Mouse (Mus musculus) hindbrain, embryonic 10.5 days (tissue): Measurements from ENCODE around the gene Rnf145. TPM values are rescaled to one million over a fixed set of nuclear protein-coding genes. Genes with fewer than 3 reads are reported as not detected.
A peak's percentile ranks its signal among the peaks of the same experiment; 100 is the strongest.

Experiments used
- DNase-seq: peaks from one replicate; pipeline ENCODE4 v3.0.0-alpha.2; 2017; ENCODE audit warnings: low spot score
- H3K27ac ChIP-seq: fragments of 300-500 bp; sonication (generic); 2 replicates; pipeline ENCODE4 v1.5.1; 2016; ENCODE audit warnings: mild to moderate bottlenecking, moderate library complexity
- H3K27me3 ChIP-seq: fragments of 300-500 bp; sonication (generic); 2 replicates; pipeline ENCODE4 v1.6.1; 2016; ENCODE audit warnings: mild to moderate bottlenecking; ENCODE audit not compliant: poor library complexity, insufficient read depth, severe bottlenecking
- H3K36me3 ChIP-seq: fragments of 300-500 bp; sonication (generic); 2 replicates; pipeline ENCODE4 v1.6.1; 2016; ENCODE audit warnings: mild to moderate bottlenecking, moderate library complexity
- H3K4me1 ChIP-seq: fragments of 300-500 bp; sonication (generic); replicated peaks from 2 replicates; pipeline ENCODE4 v1.6.1; 2016; ENCODE audit warnings: mild to moderate bottlenecking
- H3K4me3 ChIP-seq: fragments of 300-500 bp; sonication (generic); 2 replicates; pipeline ENCODE4 v1.5.1; 2016; ENCODE audit warnings: mild to moderate bottlenecking, moderate library complexity
- H3K9me3 ChIP-seq: fragments of 300-500 bp; sonication (generic); 2 replicates; pipeline ENCODE4 v1.6.1; 2016; ENCODE audit warnings: mild to moderate bottlenecking, moderate library complexity
- WGBS: fragments of 180-500 bp; shearing (Covaris S2); methylation state at CpG from one replicate; pipeline ENCODE4 v1.1.7; 2016; 5-methylcytosine and 5-hydroxymethylcytosine counted together
- polyA plus RNA-seq: library from polyadenylated mRNA; unstranded; fragments of >200 nt; fragmentation: Nextera tagmentation; extraction: Ambion mirVana; gene quantifications from 2 replicates; pipeline ENCODE4 v1.2.1, GENCODE M21; 2016

Rnf145 gene
- polyA plus RNA-seq, 1 experiment from 2014 or later = 125 TPM

GRCm38 (mm10) chr11:44516362-44516761 is 2.4 kb upstream of the Rnf145 start:
- H3K36me3 ChIP-seq = no peaks in the 10 kb centered on the region
- no peaks in the 10 kb centered on the region for H3K27me3 ChIP-seq
- WGBS = 26% methylated on average over 1 of the region's 1 CpGs
- no peak overlapping the region for H3K27ac ChIP-seq
- no peak overlapping the region for H3K4me3 ChIP-seq
- no peaks in the 10 kb centered on the region for H3K9me3 ChIP-seq
- no peak for DNase-seq
- peaks cover 25% of the 10 kb centered on the region for H3K4me1 ChIP-seq

- Histone ChIP-seq H3K4me1 (peaks cover 30% of the 10 kb centered on the region), H3K27ac (peak overlapping the region; percentile 100), H3K9me3 (no peaks in the 10 kb centered on the region), H3K4me3 (peak overlapping the region; percentile 97), H3K36me3 (no peaks in the 10 kb centered on the region), H3K27me3 (no peaks in the 10 kb centered on the region)
- no peak for DNase-seq
- 49% methylated on average over 6 of the region's 6 CpGs for WGBS
These were observed 1.0 kb upstream of the Rnf145 start for GRCm38 (mm10) chr11:44517561-44518280.

GRCm38 (mm10) chr11:44519096-44519949 is 559 bp downstream of the Rnf145 start:
- Histone ChIP-seq H3K36me3 (peaks cover 10% of the 10 kb centered on the region; the same call in 1 of the 2 replicates), H3K27me3 (no peaks in the 10 kb centered on the region), H3K9me3 (no peaks in the 10 kb centered on the region), H3K4me1 (peaks cover 30% of the 10 kb centered on the region), H3K27ac (peak overlapping the region; percentile 100), H3K4me3 (peak overlapping the region; percentile 97)
- WGBS = under 1% methylated on average over 54 of the region's 61 CpGs
- DNase-seq = peak; percentile 72

- Histone ChIP-seq H3K4me1 (peaks cover 30% of the 10 kb centered on the region), H3K4me3 (peak overlapping the region; percentile 97), H3K27ac (peak overlapping the region; percentile 100), H3K27me3 (no peaks in the 10 kb centered on the region), H3K36me3 (peaks cover 18% of the 10 kb centered on the region), H3K9me3 (no peaks in the 10 kb centered on the region)
- under 1% methylated on average over 28 of the region's 28 CpGs for WGBS
- DNase-seq = peak; percentile 84
These were observed 1.4 kb downstream of the Rnf145 start for GRCm38 (mm10) chr11:44519950-44520761.

- Histone ChIP-seq H3K36me3 (peaks cover 42% of the 10 kb centered on the region), H3K4me3 (no peak overlapping the region), H3K27ac (no peak overlapping the region), H3K27me3 (no peaks in the 10 kb centered on the region), H3K9me3 (no peaks in the 10 kb centered on the region), H3K4me1 (peaks cover 26% of the 10 kb centered on the region)
- DNase-seq = no peak
- 88% methylated on average over 5 of the region's 5 CpGs for WGBS
These were observed 3.8 kb downstream of the Rnf145 start for GRCm38 (mm10) chr11:44522594-44522993.

- WGBS = 75% methylated on average over 4 of the region's 4 CpGs
- Histone ChIP-seq H3K27me3 (no peaks in the 10 kb centered on the region), H3K9me3 (no peaks in the 10 kb centered on the region), H3K4me1 (peaks cover 12% of the 10 kb centered on the region), H3K36me3 (peaks cover 71% of the 10 kb centered on the region), H3K27ac (no peak overlapping the region), H3K4me3 (no peak overlapping the region)
- DNase-seq = no peak
These were observed 7.0 kb downstream of the Rnf145 start for GRCm38 (mm10) chr11:44525765-44526164.

GRCm38 (mm10) chr11:44526654-44527263 is 8.0 kb downstream of the Rnf145 start:
- no peak for DNase-seq
- peaks cover 79% of the 10 kb centered on the region for H3K36me3 ChIP-seq
- H3K27ac ChIP-seq = no peak overlapping the region
- H3K4me3 ChIP-seq = no peak overlapping the region
- WGBS = 96% methylated on average over 11 of the region's 11 CpGs
- H3K4me1 ChIP-seq = peaks cover 2% of the 10 kb centered on the region
- H3K27me3 ChIP-seq = no peaks in the 10 kb centered on the region
- no peaks in the 10 kb centered on the region for H3K9me3 ChIP-seq

GRCm38 (mm10) chr11:44528560-44529199 is 9.9 kb downstream of the Rnf145 start:
- H3K36me3 ChIP-seq = peaks cover 95% of the 10 kb centered on the region
- H3K4me1 ChIP-seq = no peaks in the 10 kb centered on the region
- H3K9me3 ChIP-seq = no peaks in the 10 kb centered on the region
- no peak overlapping the region for H3K27ac ChIP-seq
- H3K27me3 ChIP-seq = no peaks in the 10 kb centered on the region
- no peak for DNase-seq
- 94% methylated on average over 14 of the region's 14 CpGs for WGBS
- no peak overlapping the region for H3K4me3 ChIP-seq

GRCm38 (mm10) chr11:44529200-44529599 is 10.4 kb downstream of the Rnf145 start:
- H3K4me1 ChIP-seq = no peaks in the 10 kb centered on the region
- H3K4me3 ChIP-seq = no peak overlapping the region
- H3K36me3 ChIP-seq = peaks cover 95% of the 10 kb centered on the region
- H3K27ac ChIP-seq = no peak overlapping the region
- WGBS = 89% methylated on average over 12 of the region's 12 CpGs
- DNase-seq = no peak
- H3K9me3 ChIP-seq = no peaks in the 10 kb centered on the region
- no peaks in the 10 kb centered on the region for H3K27me3 ChIP-seq

GRCm38 (mm10) chr11:44529716-44530115 is 11.0 kb downstream of the Rnf145 start:
- H3K4me1 ChIP-seq = no peaks in the 10 kb centered on the region
- peaks cover 95% of the 10 kb centered on the region for H3K36me3 ChIP-seq
- H3K27me3 ChIP-seq = no peaks in the 10 kb centered on the region
- DNase-seq = no peak
- no peak overlapping the region for H3K27ac ChIP-seq
- 91% methylated on average over 5 of the region's 5 CpGs for WGBS
- H3K9me3 ChIP-seq = no peaks in the 10 kb centered on the region
- H3K4me3 ChIP-seq = no peak overlapping the region

GRCm38 (mm10) chr11:44530382-44530781 is 11.6 kb downstream of the Rnf145 start:
- WGBS = 85% methylated on average over 8 of the region's 8 CpGs
- no peaks in the 10 kb centered on the region for H3K9me3 ChIP-seq
- peaks cover 95% of the 10 kb centered on the region for H3K36me3 ChIP-seq
- H3K27me3 ChIP-seq = no peaks in the 10 kb centered on the region
- no peak for DNase-seq
- H3K4me3 ChIP-seq = no peak overlapping the region
- H3K27ac ChIP-seq = no peak overlapping the region
- no peaks in the 10 kb centered on the region for H3K4me1 ChIP-seq

- DNase-seq = no peak
- H3K4me1 ChIP-seq = no peaks in the 10 kb centered on the region
- no peak overlapping the region for H3K4me3 ChIP-seq
- H3K27me3 ChIP-seq = no peaks in the 10 kb centered on the region
- no peak overlapping the region for H3K27ac ChIP-seq
- WGBS = 92% methylated on average over 11 of the region's 11 CpGs
- H3K9me3 ChIP-seq = no peaks in the 10 kb centered on the region
- peaks cover 95% of the 10 kb centered on the region for H3K36me3 ChIP-seq
These were observed 12.1 kb downstream of the Rnf145 start for GRCm38 (mm10) chr11:44530867-44531266.
